Mouse (Mus musculus) urinary bladder, postnatal 0 days (tissue): ENCODE measurements around the gene Timm22. TPM values are rescaled to one million over a fixed set of nuclear protein-coding genes. Genes with fewer than 3 reads are reported as not detected.

Experiments
- polyA plus RNA-seq: library from polyadenylated mRNA; unstranded; fragments of >200 nt; fragmentation: Nextera tagmentation; extraction: Ambion mirVana; gene quantifications from 2 replicates; pipeline ENCODE4 v1.2.1, GENCODE M21; 2015

Gene Timm22
- polyA plus RNA-seq, result 61.3 and 66.1 TPM in 2 replicates

DNA sequence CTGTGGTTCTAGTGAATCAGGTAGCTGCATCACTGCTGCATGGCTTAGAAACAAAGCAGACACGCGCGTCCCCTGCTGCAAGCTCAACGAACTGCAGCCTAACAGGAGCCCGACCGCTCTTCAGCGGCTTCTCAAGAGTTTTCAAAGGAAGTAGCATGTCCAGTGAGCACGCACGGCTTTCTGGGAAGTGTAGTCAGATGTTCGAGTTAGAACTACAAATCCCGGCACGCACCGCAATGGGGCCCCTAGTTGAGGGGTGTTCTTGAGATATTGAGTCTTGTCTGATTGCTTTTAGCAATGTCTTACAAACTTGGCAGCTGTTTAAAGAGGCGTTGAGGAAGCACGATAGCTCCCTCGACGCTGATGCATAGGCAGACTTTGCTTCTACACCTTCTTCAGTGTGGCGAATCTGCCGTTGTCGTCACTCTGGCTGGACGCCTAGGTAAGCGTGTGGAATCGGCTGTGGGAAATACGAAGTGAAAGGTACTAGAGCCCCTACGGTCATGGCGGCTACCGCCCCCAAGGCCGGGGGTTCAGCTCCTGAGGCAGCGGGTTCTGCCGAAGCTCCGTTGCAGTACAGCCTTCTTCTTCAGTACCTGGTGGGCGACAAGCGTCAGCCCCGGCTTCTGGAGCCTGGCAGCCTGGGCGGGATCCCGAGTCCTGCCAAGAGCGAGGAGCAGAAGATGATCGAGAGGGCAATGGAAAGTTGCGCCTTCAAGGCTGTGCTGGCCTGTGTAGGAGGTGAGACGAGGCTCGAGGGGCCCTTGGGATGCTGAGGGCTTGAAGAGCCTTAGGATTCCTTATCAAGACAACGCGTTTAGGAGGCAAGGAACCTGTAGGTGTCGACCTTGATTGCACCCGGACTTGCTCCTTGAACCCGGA, at the start of gene Timm22:
Timm22 (plus strand) TSS at position 251 of the 882 bp plus-strand sequence.

DNA sequence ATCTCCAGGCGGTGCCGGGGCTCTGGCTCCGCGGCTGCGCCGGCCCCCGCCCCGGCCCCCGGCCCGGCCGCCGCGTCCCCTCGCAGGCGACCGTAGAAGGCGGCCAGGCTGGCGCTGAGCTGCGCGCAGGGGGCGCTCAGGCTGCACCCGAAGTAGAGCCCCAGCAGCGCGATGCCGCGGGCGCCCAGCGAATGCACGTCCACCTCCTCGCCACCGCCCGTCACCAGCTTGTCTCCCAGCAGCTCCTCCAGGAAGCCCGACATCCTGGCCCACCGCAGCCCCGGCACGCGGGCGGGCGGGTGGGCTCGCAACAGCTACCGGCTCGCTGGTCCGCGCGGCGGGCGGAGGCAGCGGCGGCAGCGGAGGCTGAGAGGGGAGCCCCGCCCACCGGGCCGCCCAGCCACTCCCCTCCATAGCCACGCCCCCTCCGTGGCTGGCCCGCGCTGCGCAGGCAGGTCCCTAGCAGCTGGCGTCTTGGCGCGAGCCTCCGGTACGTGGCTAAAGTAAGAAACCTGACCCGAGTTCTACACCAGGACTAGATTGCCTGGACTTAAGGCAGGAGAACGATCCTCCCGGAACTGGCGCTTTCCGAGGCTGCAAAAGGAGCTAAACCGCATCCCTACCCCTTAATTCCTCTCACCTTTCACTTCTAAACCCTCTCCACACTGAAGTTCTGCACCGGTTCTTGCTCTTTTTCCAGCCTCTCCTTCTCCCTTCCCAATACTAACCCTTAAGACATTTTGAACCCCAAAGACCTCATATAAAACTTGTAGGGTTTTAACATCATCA, 7.8 kb upstream of the Timm22 start, which contains the start of gene Nxn:
Nxn (minus strand) TSS at position 343 of the 789 bp plus-strand sequence.

Other genes starting within 250 kb of the Timm22 start
- 25.9 and 27.4 TPM in 2 replicates for gene Vps53, start 227.3 kb upstream of the Timm22 start, polyA plus RNA-seq
- 16.0 and 21.6 TPM in 2 replicates for gene Fam57a, start 227.3 kb upstream of the Timm22 start, polyA plus RNA-seq
- gene Dbil5, start 189.3 kb upstream of the Timm22 start, polyA plus RNA-seq, result 0.24 TPM in 1 of 2 replicates, not detected in the other
- gene Gemin4, start 189.3 kb upstream of the Timm22 start, polyA plus RNA-seq, result 7.7 and 12.3 TPM in 2 replicates
- 12.5 and 16.0 TPM in 2 replicates for gene Mrm3, start 163.2 kb upstream of the Timm22 start, polyA plus RNA-seq
- 77.9 and 89.8 TPM in 2 replicates for gene Glod4, start 163.2 kb upstream of the Timm22 start, polyA plus RNA-seq
- gene Nxn, start 7.8 kb upstream of the Timm22 start, polyA plus RNA-seq, result 83.6 and 94.8 TPM in 2 replicates
- 6.8 and 8.4 TPM in 2 replicates for gene Abr, start 215.4 kb downstream of the Timm22 start, polyA plus RNA-seq